Mouse (Mus musculus) cerebellum, adult 11-12 months (tissue): Measurements from ENCODE around the gene Mgst3.
A peak's percentile ranks its signal among the peaks of the same experiment; 100 is the strongest.

Source experiments
- DNase-seq: peaks from one replicate; pipeline ENCODE4 v3.0.0; 2022

Mgst3 gene

DNA sequence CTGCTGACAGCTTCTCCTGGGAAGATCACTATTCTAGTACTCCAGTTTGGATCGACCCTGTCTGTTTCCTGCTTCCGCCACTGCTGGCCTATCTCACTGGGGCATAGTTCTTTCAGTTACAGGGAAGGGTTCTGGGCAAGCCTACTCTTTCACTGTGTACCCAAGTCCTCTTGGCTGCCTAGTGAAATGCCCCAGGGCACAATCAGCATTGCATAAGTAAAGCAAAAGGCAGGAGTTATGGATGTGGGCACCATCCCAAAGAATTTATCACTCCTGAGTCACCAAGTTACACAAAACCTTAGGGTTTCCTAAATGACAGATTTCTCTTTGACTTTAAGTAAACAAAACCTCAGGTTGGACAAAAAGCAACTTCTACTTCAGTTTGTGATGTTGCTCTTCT, 6.3 kb downstream of the Mgst3 start:
- DNase-seq, result no peak

- no peak for DNase-seq
Observed at GRCm38 (mm10) chr1:167386466-167386865, 7.2 kb downstream of the Mgst3 start.

GRCm38 (mm10) chr1:167385636-167386035, 8.0 kb downstream of the Mgst3 start:
- no peak for DNase-seq

- no peak for DNase-seq
Observed at GRCm38 (mm10) chr1:167385211-167385610, 8.4 kb downstream of the Mgst3 start.

- DNase-seq, result no peak
Observed at GRCm38 (mm10) chr1:167384156-167384555, 9.5 kb downstream of the Mgst3 start.

- DNase-seq, result no peak
Observed at GRCm38 (mm10) chr1:167383178-167383577, 10.5 kb downstream of the Mgst3 start.

GRCm38 (mm10) chr1:167382763-167383162, 10.9 kb downstream of the Mgst3 start:
- DNase-seq, result no peak

DNA sequence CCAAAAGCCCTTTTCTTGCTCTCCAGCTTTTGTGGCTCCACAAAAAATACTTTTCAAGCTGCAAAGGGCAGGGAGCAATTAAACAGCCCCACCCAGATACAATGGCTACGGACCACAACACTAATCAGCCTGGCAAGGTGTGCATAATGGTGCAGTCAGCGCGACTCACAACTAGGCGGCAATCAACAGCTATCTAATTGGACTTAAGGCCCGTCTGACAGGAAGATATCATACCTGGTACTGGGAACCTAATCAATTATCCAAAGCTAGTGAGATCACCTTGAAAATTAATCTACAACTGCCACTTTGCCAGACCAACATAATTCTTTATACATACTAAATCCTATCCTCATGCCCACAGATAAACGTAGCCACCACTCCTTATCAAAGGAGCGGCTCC, 11.3 kb downstream of the Mgst3 start:
- DNase-seq, result no peak

DNA sequence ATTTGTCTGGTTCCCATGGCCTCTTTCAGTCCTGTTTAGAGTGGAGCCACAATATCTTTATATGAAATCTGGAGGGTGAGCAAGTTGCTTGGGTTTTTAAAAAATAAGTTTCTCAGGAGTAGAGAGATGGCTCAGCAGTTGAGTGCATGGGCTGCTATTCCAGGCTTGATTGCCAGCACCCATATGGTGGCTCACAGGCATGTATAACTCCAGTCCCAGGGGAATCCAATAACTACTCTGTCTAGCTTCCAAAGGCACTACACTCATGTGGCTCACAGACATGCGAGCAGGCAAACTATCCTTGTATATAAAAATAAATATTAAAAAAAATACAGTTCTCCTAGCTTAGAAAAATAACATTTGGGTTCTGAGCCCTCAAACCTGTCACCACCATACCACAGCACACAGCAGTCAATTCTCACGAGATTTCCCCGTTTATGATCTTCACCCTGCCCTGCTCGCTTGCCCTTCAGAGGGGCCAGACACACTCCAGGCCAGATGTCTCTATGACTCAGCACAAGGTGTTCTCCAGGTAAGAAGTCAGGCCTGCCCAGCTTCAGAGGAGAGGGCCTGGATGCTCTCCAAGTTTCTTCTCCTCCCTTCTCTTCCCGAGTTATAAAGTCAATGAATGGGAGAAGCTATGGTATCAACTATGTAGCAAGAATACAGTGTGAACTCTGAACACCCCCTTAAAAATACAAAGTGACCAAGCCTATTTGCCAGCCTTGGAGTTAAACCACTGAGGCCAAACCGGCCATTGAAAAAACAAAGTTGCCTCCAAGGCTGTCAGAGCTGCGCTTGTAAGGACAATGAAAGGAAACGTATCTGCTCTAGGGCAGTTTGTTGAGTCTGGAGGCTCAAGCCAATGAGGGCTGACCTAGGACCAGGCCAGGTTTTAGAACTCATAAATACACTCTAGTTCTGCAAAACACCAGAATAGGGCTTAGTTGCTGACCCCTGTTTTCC, 12.3 kb downstream of the Mgst3 start:
- DNase-seq, result no peak

- no peak for DNase-seq
Observed at GRCm38 (mm10) chr1:167380223-167380622, 13.4 kb downstream of the Mgst3 start.

DNA sequence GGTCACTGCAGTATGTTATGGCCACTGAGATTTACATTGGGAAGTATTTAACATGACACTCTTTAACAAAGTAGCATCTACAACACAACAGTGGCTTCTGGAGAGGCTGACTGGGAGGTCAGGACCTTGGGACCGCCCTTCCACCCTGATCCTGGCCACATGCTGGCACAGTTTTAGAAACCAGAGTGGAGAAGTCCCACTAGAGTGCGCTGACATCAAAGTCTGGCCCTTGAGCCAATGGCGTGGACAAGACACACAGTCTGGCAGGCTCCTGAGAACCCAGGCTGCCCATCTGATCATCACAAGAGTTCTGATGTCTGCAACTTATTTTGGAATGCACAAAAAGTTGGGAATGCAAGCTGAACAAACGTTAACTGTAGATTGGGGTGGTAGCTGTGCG, 13.9 kb downstream of the Mgst3 start:
- no peak for DNase-seq

- DNase-seq, result no peak
Observed at GRCm38 (mm10) chr1:167378019-167378418, 15.6 kb downstream of the Mgst3 start.

DNA sequence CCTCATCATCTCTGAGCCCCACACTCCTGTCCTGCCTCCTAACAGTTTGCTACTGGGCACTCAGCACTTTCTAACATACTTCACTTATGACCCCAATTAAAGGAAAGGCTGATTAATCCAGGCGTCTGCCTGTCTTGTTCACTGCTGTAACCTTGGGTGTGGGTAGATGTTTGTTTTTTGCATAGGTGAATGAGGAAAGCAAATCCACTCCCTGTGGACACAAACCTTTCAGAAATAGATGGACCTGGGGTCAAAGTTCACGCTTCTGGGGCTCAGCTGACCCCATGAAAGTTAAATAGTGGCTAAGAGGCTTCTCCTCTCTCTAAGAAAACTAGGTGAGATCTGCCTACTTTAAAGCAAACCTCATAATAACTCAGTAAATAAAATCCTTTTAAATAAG, 18.7 kb downstream of the Mgst3 start:
- DNase-seq, result no peak

GRCm38 (mm10) chr1:167374003-167374784, 19.4 kb downstream of the Mgst3 start:
- no peak for DNase-seq

DNA sequence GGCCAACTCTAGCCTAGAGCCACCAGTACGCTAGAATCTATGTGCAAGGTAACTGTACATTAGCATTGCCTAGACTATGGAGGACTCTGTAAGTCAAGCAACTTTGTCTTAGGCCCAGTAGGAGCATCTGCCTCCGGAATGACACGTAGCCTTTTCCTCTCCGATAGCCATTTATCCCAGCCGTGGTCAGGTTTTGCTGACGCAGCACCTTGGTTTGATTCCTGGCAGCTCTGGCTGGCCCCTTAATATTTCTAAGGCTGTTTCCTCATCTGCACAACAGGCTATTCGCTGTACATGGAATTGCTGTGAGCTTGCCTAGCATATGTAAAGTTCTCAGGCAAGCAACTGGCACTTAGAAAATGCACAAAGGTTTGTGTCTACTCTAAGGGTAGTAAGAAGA, 20.9 kb downstream of the Mgst3 start:
- DNase-seq, result no peak

GRCm38 (mm10) chr1:167369905-167370304, 23.7 kb downstream of the Mgst3 start:
- DNase-seq, result peak; percentile 72

- no peak for DNase-seq
Observed at GRCm38 (mm10) chr1:167368513-167368912, 25.1 kb downstream of the Mgst3 start.

DNA sequence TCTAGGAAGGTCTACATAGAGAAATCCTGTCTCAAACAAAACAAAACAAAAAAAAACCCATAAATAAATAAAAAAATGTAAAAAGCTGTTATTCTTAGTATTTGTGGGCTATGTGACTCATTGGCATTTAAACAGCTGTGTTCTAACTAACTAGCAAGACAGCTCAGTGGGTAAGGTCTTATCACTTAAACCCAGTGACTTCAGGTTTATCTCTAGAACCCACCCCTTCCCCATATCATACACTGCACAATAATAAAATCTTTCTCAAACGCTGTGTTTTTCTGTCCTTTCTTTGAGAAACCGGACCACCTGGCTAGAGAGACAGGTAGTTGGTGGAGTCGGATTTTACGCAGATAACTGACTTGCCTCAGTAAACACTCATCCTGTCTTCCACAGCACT, 25.6 kb downstream of the Mgst3 start:
- no peak for DNase-seq

- DNase-seq, result no peak
Observed at GRCm38 (mm10) chr1:167366621-167367020, 27.0 kb downstream of the Mgst3 start.

DNA sequence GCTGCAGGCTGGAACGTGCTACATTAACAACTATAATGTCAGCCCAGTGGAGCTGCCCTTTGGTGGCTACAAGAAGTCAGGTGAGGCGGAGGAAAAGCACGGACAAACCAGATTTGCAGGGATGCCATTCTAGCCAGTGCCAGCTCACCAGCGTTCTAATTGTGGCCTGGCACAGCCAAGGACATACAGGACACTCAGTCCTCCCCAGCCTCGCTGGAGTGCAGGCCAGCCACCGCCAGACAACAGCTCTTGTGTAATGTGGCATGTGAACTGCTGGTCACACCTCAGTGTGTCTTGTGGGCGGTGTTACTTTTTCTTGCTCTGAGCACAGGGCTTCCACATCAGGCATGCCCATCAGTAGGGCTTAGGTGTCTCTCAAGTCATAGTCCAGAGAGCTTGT, 27.8 kb downstream of the Mgst3 start:
- no peak for DNase-seq

DNA sequence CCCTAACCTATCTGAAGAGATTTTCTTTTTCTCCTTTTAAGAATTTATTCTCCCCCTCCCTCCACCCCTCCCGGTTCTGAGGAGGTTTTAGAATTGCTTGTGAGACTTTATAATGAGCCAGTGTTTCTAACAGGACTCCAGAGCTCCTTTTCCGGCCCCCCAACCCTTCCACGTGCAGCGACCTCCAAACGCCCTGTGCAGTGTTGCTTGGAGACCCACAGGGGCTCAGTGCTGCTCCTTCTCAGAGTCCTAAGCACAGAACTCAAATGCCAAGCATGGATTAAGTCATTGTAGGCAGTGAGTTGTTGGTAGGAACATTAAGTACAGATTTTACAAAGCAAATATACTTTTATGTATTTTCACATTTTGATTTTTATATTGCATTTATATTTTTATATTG, 30.3 kb downstream of the Mgst3 start:
- DNase-seq, result no peak

- no peak for DNase-seq
Observed at GRCm38 (mm10) chr1:167362819-167363218, 30.8 kb downstream of the Mgst3 start.

- DNase-seq, result no peak
Observed at GRCm38 (mm10) chr1:167360268-167360667, 33.4 kb downstream of the Mgst3 start.

DNA sequence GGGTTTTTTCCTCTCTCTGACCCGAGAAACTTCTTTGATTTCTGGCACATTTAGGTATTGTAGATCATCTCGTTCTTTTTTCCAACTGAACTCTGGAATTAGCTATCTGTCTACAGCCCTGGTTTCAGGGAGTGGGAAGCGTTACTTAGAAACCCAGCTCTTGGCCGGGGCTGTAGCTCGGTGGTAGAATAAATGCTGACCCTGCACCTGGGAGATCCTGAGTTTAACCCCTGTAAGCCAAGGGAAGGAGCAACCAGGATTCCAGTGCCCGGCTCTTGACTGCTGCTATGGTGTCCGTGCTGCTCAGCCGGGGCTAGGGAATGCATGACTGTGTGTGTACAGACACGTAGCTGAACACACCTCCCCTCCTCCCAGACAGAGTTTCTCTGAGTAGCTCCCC, 34.9 kb downstream of the Mgst3 start:
- no peak for DNase-seq
